Mouse (Mus musculus): ENCODE results near the gene Slc25a26.

- no peak for TF ChIP-seq CTCF (IDR thresholded peaks at IDR 0.05; ENCODE audit: borderline replicate concordance, control insufficient read depth, extremely low read depth, insufficient read depth, low read length, poor library complexity)
- no peak for TF ChIP-seq POLR2A (IDR thresholded peaks at IDR 0.05; ENCODE audit: control insufficient read depth, extremely low read depth, insufficient read depth, low read length, poor library complexity)
These were observed 124.4 kb downstream of the Slc25a26 start for GRCm38 (mm10) chr6:94624543-94624942.

Data from thymus, adult 2 months (tissue).